Mouse (Mus musculus) brain, embryonic 18.5 days (tissue): ENCODE results near the gene Zfp784.

ENCODE experiments used
- DNase-seq: peaks from one replicate; pipeline ENCODE4 v3.0.0-alpha.2; 2012; ENCODE audit warnings: low read depth, low spot score

The Zfp784 gene

DNA sequence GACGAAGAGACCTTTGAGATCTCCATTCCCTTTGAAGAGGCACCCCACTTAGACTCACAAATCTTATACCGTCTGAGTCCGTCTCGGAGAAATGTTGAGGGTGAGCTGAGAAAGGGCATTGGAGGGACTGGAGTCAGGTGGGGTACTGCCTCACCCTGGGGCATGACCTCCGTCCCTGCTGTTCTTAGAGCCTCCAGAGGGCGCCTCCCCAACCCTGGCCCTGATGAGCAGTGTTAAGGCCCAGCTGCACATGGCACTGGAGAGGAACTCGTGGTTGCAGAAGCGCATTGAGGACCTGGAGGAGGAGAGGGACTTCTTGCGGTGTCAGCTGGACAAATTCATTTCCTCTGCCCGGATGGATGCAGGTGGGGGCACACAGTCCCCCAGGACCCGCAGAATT, 19.6 kb upstream of the Zfp784 start:
- DNase-seq, result no peak

DNA sequence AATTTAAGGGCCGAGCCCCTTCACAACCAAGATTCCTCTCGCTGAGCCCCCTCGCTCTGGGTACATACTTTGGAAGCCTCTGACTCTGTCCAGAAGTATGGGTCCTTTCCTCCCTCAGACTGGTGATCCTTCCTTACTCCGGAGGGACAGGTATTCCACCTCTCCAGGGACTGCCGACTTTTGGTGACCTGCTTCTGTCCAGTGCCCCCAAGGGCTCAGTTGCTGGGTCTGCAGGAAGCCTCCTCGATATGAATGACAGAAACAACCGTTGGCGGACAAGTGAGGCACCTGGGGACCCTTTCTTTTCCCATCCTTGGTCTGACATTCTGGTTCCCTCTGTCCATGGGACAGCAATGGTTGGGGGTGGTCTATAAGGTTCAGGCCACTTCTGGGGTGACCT, 19.1 kb upstream of the Zfp784 start:
- DNase-seq, result no peak

DNA sequence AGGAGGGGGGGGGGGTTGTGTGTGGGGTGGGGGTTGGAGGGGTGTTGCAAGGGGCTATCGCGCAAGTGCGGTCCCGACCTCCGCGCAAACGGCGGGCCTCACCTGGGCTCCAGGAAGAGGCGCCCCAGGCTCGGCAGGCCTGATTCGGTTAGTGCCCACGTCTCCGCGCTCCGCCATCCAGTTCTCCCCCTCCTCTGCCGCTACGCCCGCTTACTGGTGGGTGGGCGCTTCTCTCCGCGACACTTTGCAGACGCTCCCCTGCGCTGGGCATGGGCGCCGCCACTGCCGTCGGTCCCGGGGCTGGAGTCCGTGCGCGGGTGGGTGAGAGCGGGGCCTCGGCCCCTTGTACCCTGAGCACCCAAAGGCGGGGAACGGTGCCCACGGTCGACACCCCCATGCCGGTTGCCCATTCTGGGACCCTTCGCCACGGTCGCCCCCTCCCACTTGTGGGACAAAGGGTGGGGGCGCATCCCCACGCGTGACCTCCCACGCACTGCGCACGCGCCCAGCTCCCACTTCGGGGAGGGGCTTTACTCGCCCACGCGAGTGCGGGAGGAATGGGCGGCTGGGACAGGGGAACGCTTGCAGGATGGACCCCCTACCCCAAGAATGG, 18.5 kb upstream of the Zfp784 start:
- DNase-seq, result no peak

DNA sequence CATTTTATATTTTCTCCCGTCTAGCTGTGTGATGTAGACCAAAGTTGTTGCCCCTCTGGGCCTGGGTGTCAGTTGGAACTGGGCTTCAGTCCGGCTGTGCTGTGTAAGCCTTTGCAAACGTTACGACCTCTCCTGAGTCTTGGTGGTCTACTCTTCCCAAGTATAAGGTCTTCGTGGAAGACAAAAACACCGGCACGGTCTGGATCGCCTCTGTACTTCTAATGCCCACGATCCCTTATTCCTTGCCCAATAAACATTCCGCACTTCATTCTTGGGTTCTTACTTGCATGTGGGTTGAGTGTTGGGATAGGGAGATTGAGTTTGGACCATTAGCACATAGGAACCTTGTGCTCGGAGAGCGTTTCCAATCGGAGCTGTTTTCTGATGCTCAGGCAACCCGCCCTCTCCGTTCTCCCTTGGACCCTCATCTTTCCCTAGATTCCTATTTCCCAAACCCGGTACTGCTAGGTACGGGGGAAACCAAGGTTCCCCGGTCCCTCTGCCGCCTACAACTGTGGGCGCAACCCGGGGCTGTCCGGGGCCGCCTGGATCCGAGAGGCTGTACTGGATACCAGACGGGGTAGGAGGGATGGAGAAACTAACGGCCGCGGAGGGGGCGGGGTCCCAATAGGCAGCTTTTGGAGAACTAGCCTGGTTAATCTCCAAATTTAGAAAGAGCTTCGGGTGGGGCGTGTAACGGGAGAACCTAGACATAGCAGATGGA, 15.4 kb upstream of the Zfp784 start:
- no peak for DNase-seq

DNA sequence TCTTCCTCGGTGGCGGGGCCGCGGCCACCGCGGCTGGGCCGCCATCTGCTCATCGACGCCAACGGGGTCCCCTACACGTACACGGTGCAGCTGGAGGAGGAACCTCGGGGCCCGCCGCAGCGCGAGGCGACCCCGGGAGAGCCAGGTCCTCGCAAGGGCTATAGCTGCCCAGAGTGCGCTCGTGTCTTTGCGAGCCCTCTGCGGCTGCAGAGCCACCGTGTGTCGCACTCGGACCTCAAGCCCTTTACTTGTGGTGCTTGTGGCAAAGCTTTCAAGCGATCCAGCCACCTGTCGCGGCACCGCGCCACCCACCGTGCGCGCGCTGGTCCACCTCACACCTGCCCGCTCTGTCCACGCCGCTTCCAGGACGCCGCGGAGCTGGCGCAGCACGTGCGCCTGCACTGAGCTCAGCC, 14.7 kb upstream of the Zfp784 start:
- DNase-seq, result no peak

DNA sequence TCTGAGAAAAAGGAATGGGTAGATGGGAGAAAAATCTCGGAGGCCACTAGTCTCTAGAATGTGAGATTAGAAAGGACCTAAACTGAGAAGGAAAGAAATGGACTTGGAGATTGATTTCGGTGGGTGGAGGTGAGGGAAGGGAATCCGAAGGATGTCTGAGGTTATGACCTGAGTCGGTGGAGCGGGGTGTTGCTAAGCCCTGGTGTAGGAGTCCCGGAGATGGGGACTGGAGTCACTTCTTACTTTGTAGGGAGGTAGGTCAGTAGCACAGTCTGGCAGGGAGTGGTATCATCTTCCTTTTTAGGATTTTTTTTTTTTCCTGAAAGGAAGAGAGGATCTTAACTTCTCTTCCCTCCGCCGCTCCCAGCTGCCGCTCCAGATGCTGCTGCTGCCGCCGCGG, 14.2 kb upstream of the Zfp784 start:
- DNase-seq, result no peak

DNA sequence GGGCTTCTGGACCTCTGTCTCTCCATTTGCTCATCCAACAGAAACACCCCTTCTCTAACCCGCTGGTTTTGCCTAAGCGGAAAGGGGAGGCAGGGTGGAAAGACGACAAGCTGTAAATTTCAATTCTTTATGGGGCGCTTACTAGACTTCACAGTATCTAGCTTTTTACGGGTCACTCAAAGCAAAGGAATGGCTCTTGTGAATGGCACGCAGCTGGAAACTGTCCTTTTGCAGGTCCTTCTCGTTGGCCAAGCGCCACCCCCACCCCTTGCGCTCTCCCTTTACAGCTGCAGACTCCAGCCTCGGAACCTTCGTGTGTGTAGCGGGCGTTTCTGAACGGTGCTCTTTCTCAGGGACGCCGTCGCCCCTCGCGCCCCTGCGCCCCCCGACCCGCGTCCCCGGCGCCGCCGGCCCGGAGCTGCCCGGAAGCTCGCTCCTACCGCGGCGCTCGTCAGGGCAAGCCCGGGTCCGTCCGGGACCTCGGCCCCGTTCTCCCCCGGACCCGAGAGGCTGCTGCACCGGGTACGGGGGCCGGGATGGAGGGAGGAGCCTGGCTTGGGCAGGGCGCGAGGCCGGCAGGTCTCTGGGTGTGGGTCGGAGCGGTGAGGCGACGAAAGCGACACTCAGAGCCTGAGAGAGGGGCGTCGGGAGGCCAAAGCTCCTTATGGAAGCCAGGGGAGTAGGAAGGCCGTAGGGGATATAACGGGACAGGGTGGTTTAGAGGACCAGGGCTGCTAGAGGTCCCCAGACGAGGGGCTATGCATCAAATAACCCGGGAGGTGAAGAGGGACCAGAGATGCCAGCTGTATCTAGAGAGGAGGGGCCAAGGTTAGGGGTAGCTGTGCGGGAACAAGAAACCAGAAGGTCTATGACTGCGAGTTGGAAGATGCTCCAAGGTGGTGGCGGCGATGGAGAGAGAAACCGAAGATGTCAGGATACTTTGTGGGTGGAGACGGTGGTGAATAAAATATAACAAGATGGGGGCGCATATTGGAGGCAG, 13.2 kb upstream of the Zfp784 start, which contains the start of gene Zfp580:
Gene Zfp580, plus strand, starts transcription at position 346 of the 1,000 bp plus-strand sequence.
- no peak for DNase-seq

DNA sequence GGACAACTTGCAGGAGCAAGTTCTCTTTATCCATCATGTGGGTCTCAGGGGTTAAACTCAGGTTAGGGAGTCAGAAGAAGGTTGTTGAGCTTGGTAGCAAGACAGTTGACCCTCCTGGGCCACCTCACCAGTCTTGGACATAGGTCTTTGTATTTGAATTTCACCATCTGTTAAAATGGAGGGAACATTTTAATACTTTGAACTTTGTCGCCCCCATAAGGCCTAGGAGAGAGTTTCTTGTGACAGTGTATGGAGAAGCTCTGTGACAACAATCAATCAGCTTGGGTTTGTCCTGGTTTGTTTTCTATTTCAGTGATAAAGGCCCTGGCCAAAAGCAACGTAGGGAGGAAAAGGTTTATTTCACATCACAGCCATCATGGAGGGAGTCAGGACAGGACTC, 9.1 kb upstream of the Zfp784 start:
- no peak for DNase-seq

DNA sequence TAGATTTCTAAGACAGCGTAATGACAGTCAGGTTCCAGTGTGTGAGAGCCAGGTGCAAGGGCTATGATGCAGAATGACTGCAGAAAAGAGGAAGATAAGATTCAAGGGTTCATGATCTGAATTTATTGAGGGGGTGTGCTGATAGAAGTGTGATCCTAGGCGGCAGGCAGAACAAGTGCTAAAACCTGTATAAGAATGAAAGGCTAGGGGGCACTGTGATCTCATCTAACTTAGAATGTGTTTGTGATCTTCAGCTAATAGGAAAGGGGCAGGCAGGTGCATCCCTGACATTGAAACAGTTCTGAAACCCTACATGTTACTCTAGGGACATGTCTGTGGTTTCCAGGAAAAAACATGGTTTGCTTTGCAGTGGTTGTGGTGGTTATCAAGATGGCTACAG, 7.9 kb upstream of the Zfp784 start:
- DNase-seq, result no peak

DNA sequence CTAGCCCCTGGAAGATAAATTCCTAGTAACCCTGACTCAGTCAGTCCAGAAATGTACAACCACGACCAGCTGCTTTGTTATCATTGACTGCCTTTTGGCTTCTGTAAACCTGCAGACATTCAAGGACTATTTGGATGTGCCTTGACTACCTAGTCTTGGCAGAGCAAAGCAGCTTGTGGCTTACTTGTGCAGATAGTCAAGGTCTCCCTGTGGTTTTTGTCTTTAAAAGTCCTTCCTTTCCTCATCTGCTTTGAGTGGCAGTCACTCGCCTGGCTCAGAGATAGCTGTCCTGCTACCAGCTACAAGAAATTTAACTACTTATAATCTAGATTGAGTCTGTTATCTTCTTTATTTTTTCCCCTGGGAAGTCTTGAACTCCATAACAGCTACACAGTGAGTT, 6.7 kb upstream of the Zfp784 start:
- no peak for DNase-seq

DNA sequence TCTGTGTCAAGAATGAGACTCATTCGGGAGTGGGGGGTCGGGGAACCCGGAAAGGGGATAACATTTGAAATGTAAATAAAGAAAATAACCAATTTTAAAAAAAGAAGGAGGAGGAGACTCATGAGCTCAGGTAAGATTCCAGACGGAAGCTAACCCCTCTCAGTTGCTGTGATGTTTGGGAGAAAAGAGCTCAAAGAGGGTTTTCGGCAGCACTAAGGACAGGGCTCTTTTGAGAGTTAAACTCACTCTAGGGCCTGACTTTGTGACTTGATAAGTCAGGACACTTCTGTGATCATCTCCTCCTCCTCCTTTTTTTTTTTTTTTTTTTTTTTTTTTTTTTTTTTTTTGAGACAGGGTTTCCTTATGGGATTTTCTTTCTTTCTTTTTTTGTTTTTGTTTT, 694 bp upstream of the Zfp784 start:
- DNase-seq, result no peak

DNA sequence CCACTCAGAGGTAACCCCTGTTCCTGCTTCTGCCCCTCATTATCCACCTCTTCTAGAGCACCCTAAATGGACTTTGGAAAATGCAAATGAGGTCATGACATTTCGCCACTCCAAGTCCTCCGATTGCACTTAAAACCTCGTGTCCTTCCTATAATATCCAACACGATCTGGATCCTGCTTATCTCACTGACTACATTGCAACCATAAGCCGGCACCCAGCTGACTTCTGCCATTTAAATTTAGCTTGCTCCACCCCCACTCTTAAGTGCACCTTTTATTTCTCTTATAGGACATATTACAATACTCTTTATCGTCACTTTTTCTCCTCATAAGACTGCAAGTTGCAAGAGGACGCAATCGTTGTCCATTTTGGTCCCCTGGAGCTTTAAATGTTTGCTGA, 779 bp downstream of the Zfp784 start:
- no peak for DNase-seq

DNA sequence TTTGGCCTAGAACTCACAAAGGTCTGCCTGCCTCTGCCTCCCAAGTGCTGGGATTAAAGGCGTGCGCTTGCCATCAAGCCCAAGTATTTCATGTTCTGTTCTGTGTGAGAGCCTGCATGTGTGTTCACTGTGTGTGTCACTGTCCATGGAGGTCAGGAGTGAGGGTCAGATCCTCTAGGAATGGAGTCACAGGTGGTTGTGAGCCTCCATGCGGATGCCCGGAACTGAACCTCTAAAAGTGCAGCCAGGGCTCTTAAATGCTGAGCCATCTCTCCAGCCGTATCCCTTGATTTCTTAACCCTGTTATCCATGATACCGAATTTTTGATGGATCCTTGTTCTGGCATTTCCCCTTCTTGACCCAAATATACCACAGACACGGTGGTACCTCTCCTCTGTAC, 1.2 kb downstream of the Zfp784 start:
- no peak for DNase-seq

DNA sequence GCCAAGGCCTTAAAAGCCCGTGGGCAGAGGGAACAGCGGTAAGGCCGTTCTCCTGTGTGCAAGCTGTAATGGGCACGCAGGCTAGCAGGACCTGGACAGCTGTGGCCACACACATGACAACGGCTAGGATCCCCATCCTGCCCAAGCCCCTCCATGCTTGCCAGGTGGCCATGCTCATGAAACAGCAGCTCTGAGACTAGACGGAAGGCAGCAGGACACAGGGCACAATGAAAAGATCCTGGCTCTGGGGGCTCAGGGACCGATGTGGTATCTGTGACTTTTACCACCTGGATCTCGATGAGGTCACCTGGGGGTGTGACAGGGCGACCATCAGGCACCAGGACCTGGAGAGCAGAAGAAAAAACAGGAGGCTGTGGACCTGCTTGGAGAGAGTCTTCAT, 2.1 kb downstream of the Zfp784 start:
- no peak for DNase-seq

DNA sequence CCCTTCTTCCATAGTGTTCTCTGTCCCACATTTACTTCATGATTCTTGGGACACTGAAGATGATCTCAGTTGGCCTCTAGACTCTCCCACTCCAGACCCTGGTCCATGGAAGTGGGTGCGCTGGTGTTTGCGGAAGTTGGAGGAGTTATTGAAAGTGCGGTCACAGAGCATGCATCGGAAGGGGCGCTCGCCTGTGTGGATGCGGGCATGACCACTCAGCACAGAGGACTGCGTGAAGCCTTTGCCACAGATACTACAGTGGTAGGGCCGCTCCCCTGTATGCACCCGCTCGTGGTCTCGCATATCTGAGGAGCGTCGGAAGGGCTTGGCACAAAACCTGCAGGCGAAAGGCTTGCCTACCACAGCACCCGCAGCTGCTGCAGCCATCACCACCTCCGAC, 2.6 kb downstream of the Zfp784 start:
- DNase-seq, result no peak

DNA sequence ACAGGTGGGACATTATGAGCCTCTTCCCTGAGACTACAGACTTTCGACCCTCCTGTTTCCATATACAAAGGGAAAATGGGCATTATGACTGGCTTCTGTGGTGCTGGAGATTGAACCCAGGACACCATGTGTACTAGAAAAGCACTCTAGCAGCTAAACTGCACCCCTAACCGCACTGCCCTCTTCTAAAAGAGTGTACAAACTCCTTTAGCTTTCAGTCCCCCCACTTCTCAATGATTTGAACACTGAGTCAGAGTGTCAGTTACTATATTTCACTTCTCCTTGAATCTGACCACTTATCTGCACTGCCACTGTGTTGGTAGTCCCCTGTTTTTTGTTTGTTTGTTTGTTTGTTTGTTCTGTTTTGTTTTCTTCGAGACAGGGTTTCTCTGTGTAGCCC, 4.4 kb downstream of the Zfp784 start, which contains the start of gene 4632433K11Rik:
Gene 4632433K11Rik, plus strand, starts transcription at position 301 of the 400 bp plus-strand sequence.
- DNase-seq, result no peak

DNA sequence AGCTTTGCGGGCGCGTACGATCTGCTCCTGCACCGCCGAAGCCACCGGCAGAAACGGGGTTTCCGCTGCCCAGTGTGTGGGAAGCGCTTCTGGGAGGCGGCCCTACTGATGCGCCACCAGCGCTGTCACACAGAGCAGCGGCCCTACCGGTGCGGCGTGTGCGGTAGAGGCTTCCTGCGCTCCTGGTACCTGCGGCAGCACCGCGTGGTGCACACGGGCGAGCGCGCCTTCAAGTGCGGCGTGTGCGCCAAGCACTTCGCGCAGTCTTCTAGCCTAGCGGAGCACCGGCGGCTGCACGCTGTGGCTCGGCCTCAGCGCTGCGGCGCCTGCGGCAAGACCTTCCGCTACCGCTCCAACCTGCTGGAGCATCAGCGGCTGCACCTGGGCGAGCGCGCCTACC, 6.8 kb downstream of the Zfp784 start:
- no peak for DNase-seq

DNA sequence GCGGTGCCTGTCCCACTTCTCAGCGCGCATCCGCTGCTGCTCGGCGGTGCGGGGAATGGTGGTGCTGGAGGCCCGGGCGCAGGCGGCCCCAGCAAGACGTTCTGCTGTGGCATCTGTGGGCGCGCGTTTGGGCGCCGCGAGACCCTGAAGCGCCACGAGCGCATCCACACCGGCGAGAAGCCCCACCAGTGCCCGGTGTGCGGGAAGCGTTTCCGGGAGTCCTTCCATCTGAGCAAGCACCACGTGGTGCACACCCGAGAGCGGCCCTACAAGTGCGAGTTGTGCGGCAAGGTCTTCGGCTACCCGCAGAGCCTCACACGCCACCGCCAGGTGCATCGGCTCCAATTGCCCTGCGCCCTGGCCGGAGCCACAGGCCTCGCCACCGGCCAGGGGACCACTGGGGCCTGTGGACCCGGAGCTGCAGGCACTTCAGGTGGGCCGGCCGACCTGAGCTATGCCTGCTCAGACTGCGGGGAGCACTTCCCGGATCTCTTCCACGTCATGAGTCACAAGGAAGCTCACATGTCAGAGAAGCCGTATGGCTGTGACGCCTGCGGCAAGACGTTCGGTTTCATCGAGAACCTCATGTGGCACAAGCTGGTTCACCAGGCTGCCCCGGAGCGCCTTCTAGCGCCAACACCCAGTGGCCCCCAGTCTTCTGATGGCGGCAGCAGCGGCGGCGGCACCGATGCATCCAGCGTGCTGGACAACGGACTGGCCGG, 7.5 kb downstream of the Zfp784 start:
- no peak for DNase-seq

DNA sequence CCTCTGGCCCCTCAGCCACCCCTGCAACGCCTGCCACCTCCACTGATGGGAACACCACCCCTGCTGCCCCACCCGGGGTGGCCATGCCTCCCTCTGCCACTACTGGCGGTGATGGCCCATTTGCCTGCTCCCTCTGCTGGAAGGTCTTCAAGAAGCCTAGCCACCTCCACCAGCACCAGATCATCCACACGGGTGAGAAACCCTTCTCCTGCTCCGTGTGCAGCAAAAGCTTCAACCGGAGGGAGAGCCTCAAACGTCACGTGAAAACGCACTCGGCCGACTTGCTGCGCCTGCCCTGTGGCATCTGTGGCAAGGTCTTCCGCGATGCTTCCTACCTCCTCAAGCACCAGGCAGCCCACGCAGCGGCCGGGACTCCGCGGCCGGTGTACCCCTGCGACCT, 8.3 kb downstream of the Zfp784 start:
- DNase-seq, result no peak

DNA sequence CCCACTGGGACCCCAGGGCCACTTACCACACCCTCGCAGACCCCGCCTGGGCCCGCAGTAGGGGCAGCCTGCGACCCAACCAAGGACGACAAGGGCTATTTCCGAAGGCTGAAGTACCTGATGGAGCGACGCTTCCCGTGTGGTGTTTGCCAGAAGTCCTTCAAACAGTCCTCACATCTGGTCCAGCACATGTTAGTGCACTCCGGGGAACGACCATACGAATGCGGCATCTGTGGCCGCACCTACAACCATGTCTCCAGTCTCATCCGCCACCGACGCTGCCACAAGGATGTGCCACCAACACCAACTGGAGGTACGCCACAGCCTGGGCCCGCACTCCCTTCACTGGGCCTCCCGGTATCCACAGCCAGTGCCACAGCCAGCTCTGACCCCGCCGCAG, 8.7 kb downstream of the Zfp784 start:
- no peak for DNase-seq

DNA sequence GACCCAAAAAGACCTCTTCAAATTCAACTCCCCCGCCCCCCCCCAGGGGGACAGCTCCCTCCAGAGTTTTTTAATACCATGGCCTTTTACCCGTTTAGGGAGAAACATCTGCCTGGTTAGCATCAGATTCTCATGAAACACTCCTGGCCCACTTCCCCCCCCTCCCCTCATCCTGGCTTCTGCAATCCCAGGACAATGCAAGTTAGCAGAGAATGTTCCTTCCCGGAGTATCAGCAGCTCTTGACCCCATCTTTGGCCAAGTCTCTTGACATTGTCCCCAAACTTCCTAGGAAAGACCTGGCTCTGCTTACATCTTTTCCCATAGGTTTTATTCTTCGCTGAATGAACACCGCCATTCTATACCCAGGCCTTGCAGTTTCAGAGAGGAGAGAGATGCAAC, 17.0 kb downstream of the Zfp784 start:
- no peak for DNase-seq

DNA sequence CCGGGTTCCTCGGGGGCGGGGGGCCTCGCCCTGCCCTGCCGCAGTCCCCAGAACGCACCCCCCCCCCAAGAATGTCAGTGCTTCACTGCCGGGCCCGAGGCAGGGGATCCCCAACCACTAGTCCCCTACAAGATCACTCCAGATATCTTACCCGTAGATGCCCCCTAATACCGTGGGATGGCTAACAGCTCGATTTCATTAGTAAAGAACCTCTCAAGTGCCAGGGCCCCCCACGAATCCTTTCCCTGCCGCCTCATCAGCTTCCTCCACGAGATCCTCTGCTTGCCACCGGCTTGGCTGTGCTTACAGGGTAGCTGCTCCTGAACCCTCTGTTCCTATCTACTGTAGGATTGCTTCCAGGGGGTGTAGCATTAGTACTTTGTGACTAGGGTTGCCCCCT, 17.6 kb downstream of the Zfp784 start:
- no peak for DNase-seq
